ENCODE assay signal across 8 mouse cellular contexts in the genomic region with DNA sequence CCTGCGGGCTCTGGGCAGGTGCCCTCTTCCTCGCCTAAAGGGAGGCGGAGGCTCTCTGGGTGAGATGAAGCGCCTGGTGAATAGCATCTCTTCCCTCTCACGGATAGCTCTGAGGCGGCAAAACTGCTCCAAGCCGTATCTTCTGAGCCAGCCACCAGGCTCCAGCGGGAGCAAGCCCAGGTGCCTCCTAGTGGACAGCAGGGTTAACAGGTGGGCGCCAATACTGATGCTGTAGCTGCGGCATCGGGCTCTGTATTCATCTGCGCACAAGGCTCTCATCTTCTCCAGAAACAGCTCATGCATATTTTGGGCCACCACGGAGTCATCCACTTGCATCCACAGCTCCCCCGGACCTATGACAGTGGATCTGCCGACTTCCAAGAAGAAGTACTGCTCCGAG. TPM values are rescaled to one million over a fixed set of nuclear protein-coding genes. Genes with fewer than 3 reads are reported as not detected.
DNase-seq lines count a peak whose midpoint lies in the region; ATAC-seq and TF ChIP-seq lines count a peak whose summit lies in the region.
"Had no signal": no experiment of that assay in that cellular context is flagged by ENCODE, and none has a peak within 500 bp of the region (broad histone marks: within the 10 kb centered on the region; RNA-seq: fewer than 3 reads in every experiment).

No protein-coding gene starts in this region.

- no peak for DNase-seq in ES-E14 (ENCODE audit: low read depth, low spot score)
- DNase-seq in mesoderm, embryonic 11.5 days (ENCODE audit: low read depth, low spot score) = peak; percentile 27
- DNase-seq in urinary bladder, postnatal 4 days (ENCODE audit: low spot score in 2 of 2) = no peak
- no peak for DNase-seq in layer of hippocampus, adult 11-12 months (ENCODE audit: low spot score)
- DNase-seq in left cerebral cortex, postnatal 25 days (ENCODE audit: low spot score in 2 of 2) = no peak
- DNase-seq: lung, postnatal 10 days had no signal

- TF ChIP-seq POLR2A in cortical plate, adult 2 months (IDR thresholded peaks at IDR 0.05; ENCODE audit: extremely low read depth, insufficient read depth, low read length) = no peak

- peak; percentile 68 for ATAC-seq in hindbrain, embryonic 15.5 days (ENCODE audit: low FRiP score, low read depth)

- H3K9ac ChIP-seq in ES-E14 (ENCODE audit: insufficient read depth, low read depth, low read length, poor library complexity, severe bottlenecking) = no peak overlapping the region
- H3K9ac ChIP-seq in hindbrain, embryonic 15.5 days = no peak overlapping the region; the same call in 1 of the 2 replicates

- in situ Hi-C loops in ES-E14 (cut with MboI; ENCODE audit: low sequenced_read_pairs in 2 of 2, unreplicated experiment in 2 of 2) = no loop called here

- peaks cover 56% of the 10 kb centered on the region for H3K27me3 ChIP-seq in hindbrain, embryonic 15.5 days

- no peaks in the 10 kb centered on the region for H3K36me3 ChIP-seq in ES-E14 (ENCODE audit: control insufficient read depth, insufficient read depth, low read length, poor library complexity, severe bottlenecking)
- no peaks in the 10 kb centered on the region for H3K36me3 ChIP-seq in hindbrain, embryonic 15.5 days

- H3K4me1 ChIP-seq in ES-E14 (ENCODE audit: control insufficient read depth in 2 of 2, insufficient read depth in 2 of 2, low read length in 2 of 2, poor library complexity in 1 of 2) = no peaks in the 10 kb centered on the region; a peak in 1 of 4 replicates
- H3K4me1 ChIP-seq in cortical plate, adult 2 months (ENCODE audit: control insufficient read depth, insufficient read depth, low read length) = no peaks in the 10 kb centered on the region
- peaks cover 18% of the 10 kb centered on the region for H3K4me1 ChIP-seq in hindbrain, embryonic 15.5 days (replicated peaks)

- WGBS in hindbrain, embryonic 15.5 days = 21% methylated on average over 16 of the region's 16 CpGs

- no peak overlapping the region for H3K27ac ChIP-seq in ES-E14 (ENCODE audit: insufficient read depth, low read depth, low read length, poor library complexity, severe bottlenecking)
- no peak overlapping the region for H3K27ac ChIP-seq in cortical plate, adult 2 months (ENCODE audit: insufficient read depth, low read length)
- no peak overlapping the region for H3K27ac ChIP-seq in hindbrain, embryonic 15.5 days (replicated peaks)

- peak overlapping the region; percentile 62 for H3K4me2 ChIP-seq in hindbrain, embryonic 15.5 days

- no peak for TF ChIP-seq CTCF in cortical plate, adult 2 months (IDR thresholded peaks at IDR 0.05; ENCODE audit: extremely low read depth, insufficient read depth, low read length)

- H3K4me3 ChIP-seq in ES-E14 (ENCODE audit: insufficient read depth in 1 of 2, low read depth in 1 of 2, low read length in 2 of 2, poor library complexity in 1 of 2, severe bottlenecking in 1 of 2) = peak overlapping the region; percentile 75 to 81; a peak in 3 of 4 replicates
- 0 out of 2 replicates have a peak overlapping the region, but pooled peaks have one; percentile 11 for H3K4me3 ChIP-seq in cortical plate, adult 2 months (ENCODE audit: insufficient read depth, low read length)
- peak overlapping the region; percentile 46 for H3K4me3 ChIP-seq in hindbrain, embryonic 15.5 days

- H3K9me3 ChIP-seq in ES-E14 (ENCODE audit: control insufficient read depth, insufficient read depth, low read depth, low read length) = no peaks in the 10 kb centered on the region
- H3K9me3 ChIP-seq in hindbrain, embryonic 15.5 days = no peaks in the 10 kb centered on the region

- intact Hi-C loops in left cerebral cortex, postnatal 25 days (cut with DNase I) = no loop called here

TF ChIP-seq in ES-E14, 5 proteins besides CTCF, POLR2A, EP300 and RAD21:
- TF ChIP-seq HCFC1 (IDR thresholded peaks at IDR 0.05; ENCODE audit: borderline replicate concordance, insufficient read depth, low read length) (no peak), MAFK (IDR thresholded peaks at IDR 0.05; ENCODE audit: insufficient read depth, low read depth, low read length) (no peak), ZNF384 (IDR thresholded peaks at IDR 0.05; ENCODE audit: low read depth, low read length) (no peak), CHD2 (IDR thresholded peaks at IDR 0.05; ENCODE audit: low read depth, low read length) (no peak), ZC3H11A (IDR thresholded peaks at IDR 0.05; ENCODE audit: borderline replicate concordance, low read depth, low read length) (no peak)

RNA-seq across cellular contexts. Expression of gene Irs4, which starts 1.1 kb away (rescaled TPM):
- 0.36 and 0.42 TPM in 2 replicates for total RNA-seq in ES-E14 (2012; rRNA removed)
- 0.06 and 0.17 TPM in 2 replicates for polyA plus RNA-seq in cortical plate, adult 2 months (2012; rRNA removed)
- 1.7 and 1.9 TPM in 2 replicates for polyA plus RNA-seq in hindbrain, embryonic 15.5 days (2015; fragmentation: Nextera tagmentation; extraction: Ambion mirVana)
- total RNA-seq in left cerebral cortex, postnatal 25 days (2021) = 1 to 10 TPM in 1 of 2 experiments, under 1 TPM in 1; 0.76 to 1.1 TPM

Comparison
In these comparisons a context has a peak if more than half of its experiments do, and no peak if none do; other contexts are left out.
1. H3K4me3 ChIP-seq: peak in every context shown above with its lines; median percentile 78 in ES-E14; 46 in hindbrain, embryonic 15.5 days; 11 in cortical plate, adult 2 months.